Mouse (Mus musculus): ENCODE data around the gene Adcy5.

The Adcy5 gene

DNA sequence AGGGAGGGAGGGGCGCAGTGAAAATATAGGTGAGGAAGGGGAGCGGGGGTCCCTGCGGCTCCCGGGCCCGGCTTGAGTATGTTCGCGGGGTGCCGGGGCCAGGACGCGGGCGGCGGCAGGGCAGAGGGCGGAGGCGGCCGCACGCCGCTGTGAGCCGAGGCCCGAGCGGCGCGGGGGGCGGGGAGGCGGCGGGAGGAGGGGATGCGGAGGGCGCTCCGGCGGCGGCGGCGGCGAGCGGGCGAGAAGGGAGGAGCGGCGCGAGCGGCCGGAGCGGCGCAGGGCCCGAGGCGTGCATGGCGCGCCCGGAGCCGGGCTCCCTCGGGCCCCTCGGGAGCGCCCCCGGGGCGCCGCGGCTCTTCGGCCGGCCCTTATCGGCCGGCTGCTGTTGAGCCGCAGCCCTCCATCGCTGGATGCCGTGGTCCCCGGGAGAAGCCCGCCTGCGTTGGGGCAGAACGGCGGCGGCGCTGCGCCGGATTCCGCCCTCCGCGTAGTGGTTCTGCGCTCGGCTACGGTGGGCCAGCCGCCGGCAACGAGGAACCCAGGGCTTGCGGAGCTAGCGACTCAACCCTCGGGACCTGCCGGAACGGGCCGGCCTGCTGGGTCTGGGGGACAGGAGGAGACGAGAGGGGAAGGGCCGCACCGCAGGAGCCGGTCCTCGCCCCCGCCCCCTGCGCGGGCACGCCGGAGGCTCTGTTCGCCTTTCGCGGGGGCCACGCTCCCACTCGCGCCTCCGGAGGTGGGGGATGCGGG lies at the start of gene Adcy5:
Gene Adcy5 (plus strand): TSS at position 237 of the 750 bp plus-strand sequence.
- no peak for DNase-seq (ENCODE audit: low spot score)

DNA sequence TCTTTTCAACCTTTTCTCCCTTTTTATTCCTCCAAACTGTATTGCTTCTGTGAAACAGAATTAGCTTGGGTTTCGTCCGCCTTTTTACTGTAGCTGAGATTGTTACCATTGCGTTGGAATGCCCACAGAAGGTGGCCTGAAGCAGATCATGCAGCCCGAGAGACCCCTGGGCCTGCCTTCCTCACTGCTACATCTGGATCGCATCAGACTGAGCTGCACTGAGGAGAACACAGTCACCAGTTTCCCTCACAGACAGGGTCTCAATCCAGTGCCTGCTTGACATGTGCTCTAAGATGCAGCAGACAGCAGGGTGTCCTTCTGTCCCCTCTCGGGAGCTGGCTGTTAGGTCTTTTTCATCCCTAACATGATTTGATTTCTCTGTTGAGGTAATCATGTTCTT lies 46.7 kb upstream of the Adcy5 start:
- DNase-seq (ENCODE audit: low spot score), result no peak

DNA sequence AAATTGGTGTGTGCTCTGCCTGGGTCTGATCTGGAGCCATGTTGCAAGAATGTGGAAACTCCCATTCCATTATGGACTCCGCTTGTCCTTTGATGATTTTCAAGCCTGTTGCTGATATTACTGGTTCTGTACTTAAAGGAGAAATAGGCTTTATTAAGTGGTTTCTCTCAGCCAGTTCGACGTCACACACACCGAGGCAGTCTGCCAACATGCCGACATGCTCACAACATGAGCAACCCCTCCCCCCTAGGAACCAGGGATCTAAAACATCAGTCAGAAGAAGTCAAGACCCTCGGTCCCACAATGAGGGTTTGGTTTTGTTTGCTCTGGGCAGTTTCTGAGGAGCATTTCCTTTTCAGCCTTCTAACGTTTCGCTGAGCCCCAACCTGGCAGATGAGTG lies 45.5 kb upstream of the Adcy5 start:
- DNase-seq (ENCODE audit: low spot score), result no peak

DNA sequence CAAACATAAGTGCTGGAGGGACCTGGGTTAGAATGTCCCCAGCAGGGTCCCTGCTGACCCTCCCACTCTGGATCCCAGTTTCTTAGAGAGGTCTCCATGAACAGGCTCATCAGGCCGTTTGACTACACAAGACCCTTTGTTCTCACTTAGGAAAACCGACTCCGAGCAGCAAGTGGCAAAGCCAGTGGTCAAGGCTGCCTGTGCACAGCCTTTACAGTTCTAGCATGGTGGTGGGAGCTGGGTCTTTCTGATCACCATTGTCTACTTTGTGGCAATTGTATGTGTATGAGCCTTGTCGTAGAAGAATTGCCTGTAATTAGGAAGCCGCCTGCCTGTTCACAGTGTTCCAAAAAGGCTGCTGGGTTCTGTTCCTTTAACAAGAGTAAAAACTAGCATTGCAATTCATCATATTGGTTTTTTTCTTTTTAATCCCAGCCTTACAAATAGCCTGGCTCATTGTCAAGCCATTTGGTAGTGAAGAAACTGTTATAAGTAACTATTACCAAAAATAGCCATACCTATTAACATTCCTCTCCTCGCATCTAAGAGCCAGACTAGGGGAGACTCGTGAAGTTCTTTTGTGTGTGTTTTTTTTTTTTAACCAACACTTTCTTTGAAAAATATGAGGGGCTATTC lies 44.9 kb upstream of the Adcy5 start:
- DNase-seq (ENCODE audit: low spot score), result no peak

DNA sequence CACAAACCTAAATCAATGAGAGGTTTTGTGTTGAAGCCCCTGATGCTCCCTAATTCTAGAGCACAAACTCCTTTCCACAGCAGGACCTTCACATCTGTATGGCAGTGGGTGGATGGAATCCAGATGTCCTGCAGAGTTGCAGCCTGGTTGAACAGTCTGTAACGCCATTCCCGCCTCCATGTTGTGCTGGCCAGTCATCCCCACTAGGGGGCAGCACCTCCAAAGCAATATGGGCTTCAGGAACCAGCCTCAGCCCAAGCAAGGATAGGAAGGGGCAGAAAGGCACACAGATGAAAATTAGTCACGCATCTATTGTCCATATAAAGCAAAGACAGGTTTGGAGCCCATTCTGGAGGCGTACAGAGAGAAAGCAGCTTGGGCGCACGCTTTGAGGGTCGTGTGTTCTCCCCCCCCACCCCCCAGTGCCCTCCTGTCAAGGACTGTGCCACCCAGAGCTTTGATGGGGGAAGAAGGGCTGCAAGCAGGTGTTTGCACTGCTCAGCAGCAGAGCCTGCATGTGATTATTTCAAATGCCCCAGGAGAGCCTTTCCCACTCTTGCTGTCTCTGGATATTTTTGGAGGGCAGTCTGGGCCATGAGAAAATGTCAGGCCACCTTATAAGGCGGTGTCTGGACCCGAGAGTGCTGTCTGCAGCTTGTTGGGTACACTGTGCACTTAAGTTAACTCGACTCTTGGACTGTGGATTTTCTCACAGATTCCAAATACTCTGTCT lies 44.1 kb upstream of the Adcy5 start:
- peak; percentile 82 for DNase-seq (ENCODE audit: low spot score)

DNA sequence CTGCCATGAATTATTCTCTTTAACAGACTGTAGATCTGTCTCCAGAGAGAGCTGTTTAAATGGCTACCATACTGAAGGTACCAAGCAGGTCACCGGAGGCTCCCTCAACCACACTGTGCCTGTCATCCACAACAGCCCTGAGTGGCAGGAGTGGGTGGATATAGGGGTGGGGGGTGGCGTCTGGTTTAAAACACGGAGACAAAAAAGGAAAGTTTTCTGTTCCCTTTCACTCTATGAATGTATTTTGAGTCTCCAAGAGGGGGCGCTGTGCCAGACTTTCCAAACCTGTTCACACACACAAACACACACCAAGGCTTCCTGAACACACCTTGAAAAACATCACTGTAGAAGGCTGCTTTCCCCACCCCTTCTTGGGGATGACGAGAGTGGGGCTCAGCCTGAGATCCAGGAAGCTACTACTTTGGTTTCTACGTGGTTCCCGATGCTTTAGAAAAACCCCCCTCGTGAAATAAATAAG lies 43.5 kb upstream of the Adcy5 start:
- no peak for DNase-seq (ENCODE audit: low spot score)

DNA sequence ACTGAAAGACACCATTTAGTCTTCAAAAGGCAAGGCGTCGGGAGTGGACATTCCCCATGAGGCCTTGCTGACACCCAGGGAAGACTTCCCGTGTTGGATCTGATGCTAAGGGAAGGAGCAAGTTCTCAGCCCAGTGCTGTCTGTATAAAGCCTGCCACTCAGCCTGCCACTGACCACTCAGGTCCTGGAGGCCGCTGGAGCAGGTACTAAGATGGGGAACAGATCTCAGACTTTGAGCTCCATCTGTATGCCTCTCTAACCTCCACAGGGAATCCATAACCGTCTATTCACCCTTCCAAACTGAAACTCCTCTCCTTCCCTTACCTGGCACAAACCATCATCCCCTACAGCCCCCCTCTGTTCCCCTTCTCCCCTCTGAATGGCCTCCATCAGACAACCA lies 41.2 kb upstream of the Adcy5 start:
- DNase-seq (ENCODE audit: low spot score), result no peak

DNA sequence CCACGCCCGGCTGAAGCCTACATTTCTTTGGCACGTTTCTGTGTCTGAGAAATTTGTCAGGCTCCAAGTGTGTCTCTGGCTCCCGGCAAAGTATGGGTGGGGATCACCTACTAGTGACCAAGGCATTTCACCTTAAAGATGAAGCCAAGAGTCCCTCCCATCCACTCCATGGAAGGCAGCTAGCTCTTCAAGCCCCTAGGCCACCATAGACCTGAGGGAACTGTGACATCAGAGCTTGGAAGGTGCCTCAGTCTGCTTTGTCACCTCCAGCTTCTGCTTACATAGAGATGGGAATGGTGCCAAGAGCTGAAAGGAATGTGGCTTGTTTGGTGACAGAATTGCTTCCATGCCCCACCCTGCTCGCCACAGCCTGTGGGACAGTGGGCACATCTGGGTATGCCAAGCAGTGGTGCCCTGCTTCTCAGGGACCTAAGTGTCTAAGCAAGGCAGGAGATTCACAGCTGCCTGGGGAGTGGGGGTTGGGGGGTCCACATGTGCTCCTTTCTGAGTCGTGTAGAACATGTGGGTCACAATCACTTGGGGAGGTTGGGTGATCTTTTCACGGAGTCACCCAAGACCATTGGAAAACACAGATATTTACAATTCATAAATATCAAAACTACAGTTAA lies 38.2 kb upstream of the Adcy5 start:
- DNase-seq (ENCODE audit: low spot score), result peak; percentile 18

DNA sequence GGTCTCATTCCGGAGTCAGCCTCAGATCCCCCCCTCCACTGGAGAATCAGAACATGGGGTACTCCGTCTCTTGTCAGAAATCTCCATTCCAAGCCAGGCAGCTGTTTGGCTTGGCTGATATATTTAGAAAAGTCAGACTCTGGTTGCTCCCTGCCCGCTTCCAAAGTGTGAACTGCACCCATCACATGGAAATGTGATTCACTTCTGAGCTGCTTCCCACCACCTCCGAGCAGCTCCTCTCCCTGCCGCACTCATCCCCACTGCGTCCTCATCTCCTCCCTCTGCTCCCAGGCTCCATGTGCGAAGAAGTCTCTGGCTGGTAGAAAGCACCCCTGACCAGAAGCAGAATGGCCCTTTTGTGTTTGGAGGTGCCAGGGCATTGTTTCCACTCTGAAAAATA lies 37.2 kb upstream of the Adcy5 start:
- no peak for DNase-seq (ENCODE audit: low spot score)

DNA sequence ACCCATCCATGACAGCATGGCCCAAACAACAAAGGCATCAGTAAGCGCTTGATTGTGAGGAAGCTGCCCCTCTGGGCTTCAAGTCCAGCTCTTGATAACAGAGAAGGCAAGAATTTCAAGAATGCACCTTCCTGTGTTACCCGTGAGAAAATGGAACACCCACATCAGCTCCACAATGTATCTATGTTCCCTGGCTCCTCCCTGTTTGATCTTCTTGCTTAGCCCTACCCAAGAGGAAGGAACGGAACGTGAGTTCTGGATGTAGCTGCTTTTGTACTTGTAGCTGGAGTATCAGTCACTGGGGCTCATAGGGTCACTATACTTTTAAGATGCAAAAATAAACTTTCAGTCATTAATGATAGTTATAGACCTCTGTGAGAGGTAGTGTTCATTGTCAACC lies 34.1 kb upstream of the Adcy5 start:
- no peak for DNase-seq (ENCODE audit: low spot score)

DNA sequence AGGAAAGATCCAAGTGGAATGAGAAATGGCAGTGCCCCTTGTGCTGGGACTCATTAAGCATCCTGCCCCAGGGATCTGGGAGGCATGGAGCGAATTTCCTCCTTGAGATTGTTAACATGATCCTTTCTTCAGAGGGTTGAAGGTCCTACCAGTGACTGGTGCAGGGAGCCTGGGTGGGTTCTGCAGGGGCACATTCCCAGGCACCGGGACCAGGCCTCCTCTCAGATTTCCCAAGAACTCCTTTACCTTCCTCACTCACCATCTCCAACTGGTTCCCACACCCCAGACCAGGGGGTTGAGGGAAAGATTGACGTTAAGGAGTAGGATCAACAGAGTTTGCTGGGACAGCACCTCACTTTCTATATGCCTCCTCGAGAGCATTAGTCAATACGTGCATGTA lies 27.4 kb upstream of the Adcy5 start:
- no peak for DNase-seq (ENCODE audit: low spot score)

DNA sequence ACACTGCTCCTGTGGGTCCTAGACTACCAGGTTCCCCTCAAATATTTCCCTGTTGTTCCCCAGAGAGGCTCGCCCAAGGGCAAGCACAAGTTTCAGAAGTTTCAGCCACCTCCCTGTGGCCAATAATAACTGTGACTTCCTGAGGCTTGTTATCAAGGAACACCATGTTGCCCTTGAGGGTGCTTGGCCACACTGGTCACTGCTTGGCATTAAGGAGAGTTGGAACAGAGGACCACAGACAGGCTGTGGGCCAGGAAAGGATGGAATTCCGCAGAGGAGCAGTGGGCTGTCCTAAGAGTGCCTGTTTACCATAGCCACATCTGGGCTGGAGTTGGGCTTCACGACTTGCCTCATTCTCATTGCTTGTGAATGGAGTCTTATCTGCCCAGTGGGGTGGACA lies 24.5 kb upstream of the Adcy5 start:
- DNase-seq (ENCODE audit: low spot score), result no peak

DNA sequence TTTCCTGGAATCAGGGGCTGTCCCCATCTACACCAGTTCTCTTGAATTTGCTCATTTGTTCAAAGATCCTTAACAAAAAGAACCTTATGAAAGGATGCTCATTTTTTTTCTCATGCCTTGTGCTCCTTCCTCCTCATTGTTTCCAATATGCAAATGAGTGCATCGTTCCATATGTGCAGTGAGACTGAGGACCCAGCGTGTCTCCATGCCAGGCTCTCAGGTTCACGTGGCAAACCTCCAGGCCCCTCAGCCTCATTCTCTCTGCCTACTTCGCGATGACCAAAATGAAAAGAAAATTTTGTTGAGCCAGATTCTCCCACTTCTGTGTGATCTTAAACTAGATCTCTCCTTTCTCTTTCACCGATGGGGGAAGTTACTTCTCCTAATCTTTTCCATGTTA lies 15.3 kb upstream of the Adcy5 start:
- no peak for DNase-seq (ENCODE audit: low spot score)

DNA sequence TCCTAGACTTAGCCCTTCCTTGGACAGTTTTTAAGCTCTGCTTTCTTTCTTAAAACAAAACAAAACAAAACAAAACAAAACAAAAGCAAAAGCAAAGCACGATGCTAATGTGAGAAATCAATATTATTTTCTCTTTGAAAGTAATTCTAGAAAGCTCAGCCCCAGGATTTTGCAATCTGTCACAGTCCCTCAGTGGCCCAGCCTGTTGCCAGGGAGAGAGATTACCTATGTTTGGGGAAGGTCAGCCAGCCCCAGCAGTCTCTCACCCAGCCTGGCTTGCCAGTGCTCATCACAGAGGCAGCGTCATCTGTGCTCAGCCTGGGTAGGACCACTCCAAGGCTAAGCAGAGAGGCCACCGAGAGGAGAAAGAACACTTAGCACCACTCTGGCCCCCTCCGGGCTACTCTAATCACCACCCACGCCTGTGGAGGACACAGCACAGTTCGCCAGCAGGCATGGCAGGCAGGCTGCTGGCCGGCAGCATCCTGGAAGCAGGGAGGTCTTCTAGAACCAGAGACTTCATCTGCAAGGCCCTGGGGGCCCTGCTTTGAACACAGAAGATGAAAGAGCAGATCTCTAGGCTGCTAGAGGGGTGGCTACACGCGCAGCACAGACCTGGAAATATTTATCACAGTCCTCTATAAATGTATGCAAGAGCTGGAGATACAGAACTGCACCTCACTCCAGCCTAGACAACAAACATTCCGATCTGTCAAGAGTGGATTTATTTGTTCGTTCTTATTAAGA lies 14.6 kb upstream of the Adcy5 start:
- no peak for DNase-seq (ENCODE audit: low spot score)

DNA sequence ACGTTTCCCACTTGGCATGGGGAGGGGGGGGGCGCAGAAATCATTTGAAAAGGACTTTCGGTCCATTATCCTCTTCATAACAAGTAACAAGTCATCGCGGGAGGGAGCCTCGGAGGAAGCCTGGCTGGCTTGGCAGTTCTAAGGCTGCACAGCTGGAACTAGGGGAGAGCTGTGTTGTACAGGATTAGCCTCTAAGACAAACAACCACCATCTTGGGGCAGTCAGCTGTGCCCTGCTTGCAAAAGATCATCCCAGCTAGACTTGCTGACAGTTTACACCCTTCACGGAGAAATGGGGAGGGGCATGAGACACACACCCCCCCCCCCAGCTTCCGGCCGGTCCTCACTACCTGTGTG lies 14.1 kb upstream of the Adcy5 start:
- DNase-seq (ENCODE audit: low spot score), result no peak

DNA sequence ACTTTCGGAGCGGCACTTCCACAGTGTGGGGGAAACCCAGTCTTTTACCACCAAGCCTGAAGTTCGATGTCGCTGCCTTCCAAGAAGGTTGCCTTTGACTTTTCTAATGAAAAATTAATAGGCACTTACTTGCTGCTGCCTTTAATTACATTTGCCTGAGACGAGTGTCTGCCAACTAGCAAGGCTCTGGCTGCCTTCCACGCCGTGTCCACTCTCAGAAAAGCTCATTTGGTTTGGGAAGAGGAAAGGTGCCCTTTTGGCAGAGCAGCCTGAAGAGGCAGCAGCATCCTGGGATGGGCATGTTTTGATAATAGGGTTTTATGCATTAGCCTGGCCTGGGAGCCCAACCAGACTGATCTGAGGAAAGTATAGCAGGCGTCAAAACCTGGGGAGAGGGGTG lies 12.8 kb upstream of the Adcy5 start:
- DNase-seq (ENCODE audit: low spot score), result no peak

DNA sequence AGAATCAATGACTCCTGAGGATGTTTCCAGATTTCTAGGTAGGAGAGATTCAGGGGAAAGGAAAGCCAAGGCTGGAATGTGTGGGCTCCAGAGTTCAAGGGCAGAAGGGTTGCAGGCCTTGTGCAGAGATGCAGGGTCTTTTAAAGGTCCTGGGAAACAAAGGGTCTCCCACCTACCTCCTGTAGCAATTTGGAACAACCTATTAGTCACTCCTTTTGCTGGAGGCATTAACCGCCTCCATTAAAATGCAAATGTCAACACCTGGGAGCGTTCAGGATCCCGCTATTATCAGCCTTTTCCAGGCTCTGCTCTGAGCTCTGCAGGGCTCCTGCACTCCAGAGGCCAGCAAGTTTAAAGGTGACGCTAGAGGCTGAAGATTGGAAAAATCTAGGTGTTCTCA lies 8.5 kb upstream of the Adcy5 start:
- no peak for DNase-seq (ENCODE audit: low spot score)

DNA sequence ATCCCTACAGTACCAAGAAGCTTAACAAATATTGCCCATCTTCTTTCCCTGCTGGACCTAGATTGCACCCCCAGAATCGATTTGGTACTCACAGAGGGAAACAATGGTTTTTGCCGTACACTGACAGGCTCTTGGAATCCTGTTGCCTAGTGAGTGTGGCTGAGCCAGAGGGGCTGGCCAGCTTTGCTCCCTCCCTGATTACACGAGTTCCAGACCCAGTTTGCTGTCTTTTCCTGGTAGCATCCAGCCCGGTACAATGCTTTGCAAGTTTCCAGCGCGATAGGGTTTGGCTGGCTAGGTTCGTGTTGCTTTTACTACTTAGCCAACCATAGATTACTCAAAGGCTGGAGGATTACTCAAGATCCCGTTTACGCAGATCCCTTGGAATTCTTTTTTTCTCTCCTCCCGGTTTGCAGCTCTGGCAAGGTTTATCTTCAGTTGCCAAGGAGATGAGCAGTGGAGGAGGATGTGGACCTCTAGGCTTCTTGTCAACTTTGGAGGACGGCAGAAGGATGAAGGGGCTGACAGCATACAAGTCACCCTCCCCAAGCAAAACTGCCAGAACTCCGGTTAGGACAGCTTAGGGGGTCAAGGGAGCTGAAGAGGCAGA lies 1.4 kb upstream of the Adcy5 start:
- DNase-seq (ENCODE audit: low spot score), result no peak

DNA sequence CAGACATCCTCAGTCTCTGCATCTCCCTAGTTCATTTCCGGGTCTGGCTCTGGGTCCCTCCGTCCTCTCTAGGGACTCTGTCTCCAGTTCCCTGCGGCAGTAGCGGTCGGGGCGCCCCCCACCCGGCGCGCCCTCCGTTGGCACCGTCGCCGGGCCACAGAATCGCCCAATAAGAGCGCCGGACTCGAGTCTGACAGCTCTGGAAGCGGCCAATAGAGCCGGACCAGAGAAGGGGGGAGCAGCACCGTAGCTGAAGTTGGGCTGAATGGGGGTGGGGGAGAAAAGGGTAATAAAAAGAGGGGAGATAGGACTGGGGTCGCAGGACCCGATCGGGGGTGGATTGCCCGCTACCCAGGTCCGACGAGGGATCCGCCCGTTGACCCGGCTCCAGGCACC lies 434 bp upstream of the Adcy5 start:
- DNase-seq (ENCODE audit: low spot score), result no peak

DNA sequence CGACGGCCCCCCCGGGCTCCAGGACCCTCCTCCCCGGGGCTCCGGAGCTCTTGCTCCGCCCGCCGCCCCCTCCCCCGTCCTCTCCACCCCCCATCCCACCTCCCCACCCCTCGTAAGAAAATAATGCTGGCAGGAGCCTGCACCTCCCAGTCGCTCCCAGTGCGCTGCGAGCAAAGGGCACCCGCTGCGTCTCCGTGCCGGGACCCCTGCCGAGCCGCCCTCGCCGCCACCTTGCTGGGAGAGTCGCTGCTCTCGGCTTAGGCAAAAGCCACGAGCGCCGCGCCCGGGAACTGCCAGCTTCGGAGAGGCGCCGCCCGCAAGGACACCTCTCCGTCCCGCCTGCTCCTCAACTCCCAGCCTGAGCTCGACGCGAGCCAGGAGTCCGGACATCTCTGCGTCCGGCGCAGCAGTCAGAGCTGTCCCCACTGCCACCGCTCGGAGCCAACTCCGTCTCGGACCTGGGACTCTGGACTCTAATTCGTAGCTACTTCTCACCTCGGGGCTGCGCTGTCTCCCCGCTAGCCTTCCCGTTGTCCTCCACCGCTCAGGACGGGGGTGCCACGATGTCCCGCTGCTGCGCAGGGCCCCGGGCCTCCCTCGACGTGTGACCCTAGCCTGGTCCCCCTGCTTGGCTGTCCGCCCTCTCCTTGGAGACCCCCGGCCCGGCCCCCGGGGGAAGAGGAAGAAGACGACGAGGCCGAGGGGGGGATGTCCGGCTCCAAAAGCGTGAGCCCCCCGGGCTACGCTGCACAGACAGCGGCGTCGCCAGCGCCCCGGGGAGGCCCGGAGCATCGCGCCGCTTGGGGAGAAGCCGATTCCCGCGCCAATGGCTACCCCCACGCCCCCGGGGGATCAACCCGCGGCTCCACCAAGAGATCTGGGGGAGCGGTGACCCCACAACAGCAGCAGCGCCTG lies 971 bp downstream of the Adcy5 start:
- DNase-seq (ENCODE audit: low spot score), result peak; percentile 18

DNA sequence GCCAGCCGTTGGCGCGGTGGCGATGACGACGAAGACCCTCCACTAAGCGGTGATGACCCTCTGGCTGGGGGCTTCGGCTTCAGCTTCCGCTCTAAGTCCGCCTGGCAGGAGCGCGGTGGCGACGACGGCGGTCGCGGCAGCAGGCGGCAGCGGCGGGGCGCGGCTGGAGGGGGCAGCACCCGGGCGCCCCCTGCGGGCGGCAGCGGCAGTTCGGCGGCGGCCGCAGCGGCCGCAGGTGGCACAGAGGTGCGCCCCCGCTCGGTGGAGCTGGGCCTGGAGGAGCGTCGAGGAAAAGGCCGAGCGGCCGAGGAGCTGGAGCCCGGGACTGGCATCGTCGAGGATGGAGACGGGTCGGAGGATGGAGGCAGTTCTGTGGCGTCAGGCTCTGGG lies 1.6 kb downstream of the Adcy5 start:
- no peak for DNase-seq (ENCODE audit: low spot score)

All from lung, postnatal 25 days (tissue).